Comparison of ENCODE assay signal across 9 mouse cellular contexts in the genomic region with DNA sequence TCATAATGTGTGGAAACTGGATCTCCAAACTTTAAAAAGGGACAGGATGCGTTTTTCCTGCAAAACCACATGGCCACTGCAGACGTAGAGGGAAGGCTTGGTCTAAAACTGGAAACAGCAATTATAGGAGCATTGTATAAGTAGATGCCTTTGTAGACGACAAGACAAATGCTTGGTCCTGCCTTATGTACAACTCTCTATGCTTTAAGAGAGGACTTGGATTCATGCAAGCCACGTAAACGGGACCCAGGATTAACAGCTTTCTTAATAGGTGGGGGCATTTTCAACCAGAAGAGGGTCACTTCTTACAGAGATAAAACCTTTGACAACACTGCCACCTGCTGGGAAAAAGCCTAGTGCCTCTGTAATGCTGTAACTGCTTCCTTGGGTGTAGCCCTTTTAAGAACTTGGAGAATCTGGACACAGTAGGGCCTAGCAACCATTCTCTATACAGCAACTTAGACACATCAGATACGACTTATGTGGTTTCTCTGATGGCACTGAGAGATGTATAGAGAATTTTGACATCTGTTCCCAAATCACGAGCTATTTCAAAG.
DNase-seq lines count a peak whose midpoint lies in the region.
"Had no signal": no experiment of that assay in that cellular context is flagged by ENCODE, and none has a peak within 500 bp of the region (broad histone marks: within the 10 kb centered on the region; RNA-seq: fewer than 3 reads in every experiment).

No protein-coding gene starts in this region.

- H3K4me3 ChIP-seq in embryonic facial prominence, embryonic 10.5 days: no peak overlapping the region
- H3K4me3 ChIP-seq: heart, embryonic 15.5 days had no signal

- no peaks in the 10 kb centered on the region for H3K36me3 ChIP-seq in embryonic facial prominence, embryonic 10.5 days (replicated peaks)
- H3K36me3 ChIP-seq: heart, embryonic 15.5 days had no signal

- no peaks in the 10 kb centered on the region for H3K4me1 ChIP-seq in embryonic facial prominence, embryonic 10.5 days
- H3K4me1 ChIP-seq: heart, embryonic 15.5 days had no signal

- H3K9me3 ChIP-seq in embryonic facial prominence, embryonic 10.5 days: no peaks in the 10 kb centered on the region
- H3K9me3 ChIP-seq: heart, embryonic 15.5 days had no signal

- no peaks in the 10 kb centered on the region for H3K27me3 ChIP-seq in embryonic facial prominence, embryonic 10.5 days (replicated peaks; ENCODE audit: low read depth, poor library complexity, severe bottlenecking)
- H3K27me3 ChIP-seq: heart, embryonic 15.5 days had no signal

- peak; percentile 74 for DNase-seq in heart, adult 11 months
- DNase-seq in heart, adult 8-10 months (ENCODE audit: low spot score): no peak
- peak; percentile 56 for DNase-seq in testis, postnatal 10 days (ENCODE audit: low spot score)
- DNase-seq in testis, postnatal 14 days (ENCODE audit: low spot score): no peak
- peak; percentile 58 for DNase-seq in embryonic facial prominence, embryonic 10.5 days (ENCODE audit: low spot score)
- peak; percentile 67 for DNase-seq in kidney, postnatal 10 days
- peak; percentile 60 for DNase-seq in mesoderm, embryonic 11.5 days (ENCODE audit: low read depth, low spot score)
- no peak for DNase-seq in ovary, adult 18-20 months (ENCODE audit: low spot score)

- 50% methylated on average over 7 of the region's 7 CpGs for WGBS in embryonic facial prominence, embryonic 10.5 days

- no peak overlapping the region for H3K27ac ChIP-seq in embryonic facial prominence, embryonic 10.5 days (replicated peaks)
- H3K27ac ChIP-seq: heart, embryonic 15.5 days had no signal

Comparison
In these comparisons a context has a peak if more than half of its experiments do, and no peak if none do; other contexts are left out.
1. DNase-seq: peak in heart, adult 11 months (single experiment), testis, postnatal 10 days (single experiment), embryonic facial prominence, embryonic 10.5 days (single experiment), kidney, postnatal 10 days (single experiment) and mesoderm, embryonic 11.5 days (single experiment); none in heart, adult 8-10 months (single experiment), testis, postnatal 14 days (single experiment) and ovary, adult 18-20 months (single experiment).